Mouse (Mus musculus): ENCODE measurements around the gene Tnnc2. TPM values are rescaled to one million over a fixed set of nuclear protein-coding genes. Genes with fewer than 3 reads are reported as not detected.

Gene Tnnc2
- polyA plus RNA-seq (2011; ENCODE audit: insufficient read depth, insufficient read length, low replicate concordance, missing spikeins): 9.6 and 12.2 TPM in 2 replicates

- no peak for TF ChIP-seq CTCF (IDR thresholded peaks at IDR 0.05; ENCODE audit: control insufficient read depth, insufficient read depth, low read length)
- no peak for TF ChIP-seq POLR2A (IDR thresholded peaks at IDR 0.05; ENCODE audit: borderline replicate concordance, control insufficient read depth, low read depth, low read length)
- H3K4me1 ChIP-seq (ENCODE audit: control insufficient read depth, insufficient read depth, low read length): no peaks in the 10 kb centered on the region
These were observed at the start of gene Tnnc2 for GRCm38 (mm10) chr2:164779481-164780086. Gene Tnnc2 (minus strand): TSS chr2:164779967.

DNA sequence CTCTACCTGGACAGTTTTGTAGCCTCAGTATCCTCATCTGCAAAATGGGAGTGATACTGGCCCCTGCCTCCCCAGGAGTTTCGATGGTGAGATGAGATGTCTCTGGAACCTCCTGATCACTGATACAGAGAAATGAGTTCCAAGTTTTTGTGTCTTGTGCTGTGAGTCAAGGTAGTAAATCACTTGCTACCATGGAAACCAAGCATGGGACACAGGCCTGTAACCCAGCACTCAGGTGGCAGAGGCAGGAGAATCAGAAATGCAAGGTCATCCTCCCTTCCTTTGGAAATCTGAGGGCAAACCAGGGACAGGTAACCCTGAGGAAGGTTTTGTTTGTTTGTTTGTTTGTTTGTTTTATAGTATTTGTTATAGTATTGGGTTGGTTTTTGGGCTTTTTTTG, 49.3 kb upstream of the Tnnc2 start:
- TF ChIP-seq CTCF (IDR thresholded peaks at IDR 0.05; ENCODE audit: control insufficient read depth, insufficient read depth, low read length) (no peak), POLR2A (IDR thresholded peaks at IDR 0.05; ENCODE audit: borderline replicate concordance, control insufficient read depth, low read depth, low read length) (no peak)
- WGBS: 88% methylated on average over 1 of the region's 1 CpGs

More at GRCm38 (mm10) chr2:164779481-164780086, at the start of gene Tnnc2:
- no peak within 1 kb of the TSS for H3K4me3 ChIP-seq (replicated peaks; ENCODE audit: control insufficient read depth, low read depth, low read length)
- WGBS: 82% methylated on average over 8 of the region's 8 CpGs
- H3K27ac ChIP-seq (ENCODE audit: control insufficient read depth, insufficient read depth, low read depth, low read length, poor library complexity): no peak within 1 kb of the TSS

GRCm38 (mm10) chr2:164828437-164828836, 48.7 kb upstream of the Tnnc2 start, which contains the start of gene Spata25:
Gene Spata25 (minus strand): TSS chr2:164828537.
- TF ChIP-seq POLR2A (IDR thresholded peaks at IDR 0.05; ENCODE audit: borderline replicate concordance, control insufficient read depth, low read depth, low read length) (no peak), CTCF (IDR thresholded peaks at IDR 0.05; ENCODE audit: control insufficient read depth, insufficient read depth, low read length) (no peak)
- WGBS: 82% methylated on average over 6 of the region's 6 CpGs
- no peaks in the 10 kb centered on the region for H3K4me1 ChIP-seq (ENCODE audit: control insufficient read depth, insufficient read depth, low read length)
- H3K27ac ChIP-seq (ENCODE audit: control insufficient read depth, insufficient read depth, low read depth, low read length, poor library complexity): peak within 1 kb of the TSS; percentile 37; the same call in 1 of the 2 replicates
- no peak within 1 kb of the TSS for H3K4me3 ChIP-seq (replicated peaks; ENCODE audit: control insufficient read depth, low read depth, low read length)

More for the DNA sequence above, 49.3 kb upstream of the Tnnc2 start:
- Histone ChIP-seq H3K27ac (ENCODE audit: control insufficient read depth, insufficient read depth, low read depth, low read length, poor library complexity) (no peak overlapping the region), H3K4me3 (replicated peaks; ENCODE audit: control insufficient read depth, low read depth, low read length) (no peak overlapping the region), H3K4me1 (ENCODE audit: control insufficient read depth, insufficient read depth, low read length) (no peaks in the 10 kb centered on the region)

DNA sequence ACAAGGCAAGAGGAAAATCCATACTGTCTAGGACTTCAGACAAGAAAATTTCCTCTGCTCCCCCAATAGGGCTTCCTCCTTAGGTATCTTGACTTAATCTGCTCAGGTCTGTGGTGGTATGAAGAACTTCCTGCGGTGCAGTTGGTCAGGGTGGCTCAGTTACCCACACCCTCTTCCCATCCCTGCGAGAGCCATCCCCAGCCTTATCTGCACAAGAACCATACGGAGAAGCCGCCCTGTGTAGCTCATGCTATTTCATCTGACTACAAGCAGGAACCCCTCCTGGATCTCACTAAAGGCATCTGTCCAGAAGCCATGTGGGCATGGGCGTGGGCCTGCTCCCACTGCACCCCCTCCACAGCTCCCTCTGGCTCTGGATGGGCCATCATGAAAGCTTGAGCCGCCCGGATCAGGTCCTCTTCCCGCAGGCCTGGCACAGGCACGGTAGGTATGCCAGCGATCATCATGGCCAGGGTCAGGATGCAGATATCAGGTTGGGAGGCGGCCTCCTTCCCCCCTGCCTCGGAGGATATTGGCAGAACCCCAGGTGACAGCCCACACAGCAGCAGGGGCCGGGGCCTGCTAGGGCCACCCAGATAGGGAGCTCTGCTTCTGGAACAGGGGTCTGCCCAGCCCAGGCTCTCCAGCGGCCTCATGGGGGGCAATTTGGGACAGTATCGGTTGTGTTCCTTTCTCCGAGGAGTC, 47.5 kb upstream of the Tnnc2 start:
- H3K4me1 ChIP-seq (ENCODE audit: control insufficient read depth, insufficient read depth, low read length): no peaks in the 10 kb centered on the region
- no peak overlapping the region for H3K4me3 ChIP-seq (replicated peaks; ENCODE audit: control insufficient read depth, low read depth, low read length)
- peak overlapping the region; percentile 37; the same call in 1 of the 2 replicates for H3K27ac ChIP-seq (ENCODE audit: control insufficient read depth, insufficient read depth, low read depth, low read length, poor library complexity)
- 81% methylated on average over 16 of the region's 16 CpGs for WGBS
- TF ChIP-seq CTCF (IDR thresholded peaks at IDR 0.05; ENCODE audit: control insufficient read depth, insufficient read depth, low read length) (no peak), POLR2A (IDR thresholded peaks at IDR 0.05; ENCODE audit: borderline replicate concordance, control insufficient read depth, low read depth, low read length) (no peak)

DNA sequence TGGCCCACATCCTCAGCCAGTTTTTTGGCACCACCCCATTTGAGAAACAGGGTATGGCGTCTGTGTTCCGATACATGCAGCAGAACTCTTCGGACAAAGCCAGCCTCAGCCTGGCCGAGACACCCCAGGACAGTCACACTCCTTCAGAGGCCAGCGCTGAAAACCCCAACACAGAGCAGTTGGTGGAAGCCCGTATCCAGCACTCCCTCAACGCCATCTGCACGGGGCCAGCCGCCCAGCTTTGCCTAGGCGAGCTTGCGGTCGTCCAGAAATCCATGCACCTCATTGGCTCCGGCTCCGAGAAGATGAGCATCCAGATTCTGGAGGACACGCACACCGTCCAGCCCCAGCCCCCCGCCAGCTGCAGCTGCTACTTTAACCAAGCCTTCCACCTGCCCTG, 45.8 kb upstream of the Tnnc2 start:
- Histone ChIP-seq H3K4me3 (replicated peaks; ENCODE audit: control insufficient read depth, low read depth, low read length) (no peak overlapping the region), H3K27ac (ENCODE audit: control insufficient read depth, insufficient read depth, low read depth, low read length, poor library complexity) (no peak overlapping the region), H3K4me1 (ENCODE audit: control insufficient read depth, insufficient read depth, low read length) (no peaks in the 10 kb centered on the region)
- WGBS: 96% methylated on average over 17 of the region's 17 CpGs
- TF ChIP-seq CTCF (IDR thresholded peaks at IDR 0.05; ENCODE audit: control insufficient read depth, insufficient read depth, low read length) (no peak), POLR2A (IDR thresholded peaks at IDR 0.05; ENCODE audit: borderline replicate concordance, control insufficient read depth, low read depth, low read length) (no peak)

- H3K27ac ChIP-seq (ENCODE audit: control insufficient read depth, insufficient read depth, low read depth, low read length, poor library complexity): no peak overlapping the region
- no peak for TF ChIP-seq CTCF (IDR thresholded peaks at IDR 0.05; ENCODE audit: control insufficient read depth, insufficient read depth, low read length)
- TF ChIP-seq POLR2A (IDR thresholded peaks at IDR 0.05; ENCODE audit: borderline replicate concordance, control insufficient read depth, low read depth, low read length): no peak
- 87% methylated on average over 4 of the region's 4 CpGs for WGBS
- H3K4me1 ChIP-seq (ENCODE audit: control insufficient read depth, insufficient read depth, low read length): no peaks in the 10 kb centered on the region
- H3K4me3 ChIP-seq (replicated peaks; ENCODE audit: control insufficient read depth, low read depth, low read length): no peak overlapping the region
These were observed 44.2 kb upstream of the Tnnc2 start for GRCm38 (mm10) chr2:164823969-164824368.

- no peak for TF ChIP-seq CTCF (IDR thresholded peaks at IDR 0.05; ENCODE audit: control insufficient read depth, insufficient read depth, low read length)
- no peak for TF ChIP-seq POLR2A (IDR thresholded peaks at IDR 0.05; ENCODE audit: borderline replicate concordance, control insufficient read depth, low read depth, low read length)
- Histone ChIP-seq H3K4me1 (ENCODE audit: control insufficient read depth, insufficient read depth, low read length) (no peaks in the 10 kb centered on the region), H3K27ac (ENCODE audit: control insufficient read depth, insufficient read depth, low read depth, low read length, poor library complexity) (peak overlapping the region; percentile 67), H3K4me3 (replicated peaks; ENCODE audit: control insufficient read depth, low read depth, low read length) (peak overlapping the region; percentile 97)
- under 1% methylated on average over 10 of the region's 10 CpGs for WGBS
These were observed 43.4 kb upstream of the Tnnc2 start for GRCm38 (mm10) chr2:164823181-164823585.

DNA sequence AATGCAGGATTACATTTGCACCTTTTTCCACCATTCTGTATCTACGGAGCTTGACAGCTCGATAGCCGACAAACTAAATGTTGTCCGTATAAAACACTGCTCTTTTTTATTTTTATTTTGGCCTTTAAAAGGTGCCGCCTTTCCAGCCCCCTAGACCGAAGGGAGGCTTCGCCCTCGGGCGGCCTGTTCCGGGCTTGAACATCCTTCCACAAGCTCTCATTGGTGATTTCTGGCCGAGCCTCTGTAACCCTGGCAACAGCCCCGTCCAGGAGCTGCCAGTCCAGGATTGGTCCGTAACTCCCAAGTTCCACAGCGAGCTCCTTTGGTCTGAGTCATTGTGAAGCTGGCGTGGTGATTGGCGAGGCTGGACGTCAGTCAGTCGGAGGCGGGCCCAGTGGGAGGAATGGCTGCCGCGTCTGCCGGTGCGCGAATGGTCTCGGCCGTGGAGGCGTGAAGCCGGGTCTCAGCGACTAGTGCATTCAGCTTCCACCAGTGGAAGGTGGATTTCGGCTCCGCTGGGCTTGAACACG, 42.9 kb upstream of the Tnnc2 start, which contains the start of gene Zswim1:
TSS of gene Zswim1 (plus strand) at position 51 of the 530 bp plus-strand sequence.
- 1% methylated on average over 32 of the region's 32 CpGs for WGBS
- Histone ChIP-seq H3K4me1 (ENCODE audit: control insufficient read depth, insufficient read depth, low read length) (no peaks in the 10 kb centered on the region), H3K4me3 (replicated peaks; ENCODE audit: control insufficient read depth, low read depth, low read length) (peak within 1 kb of the TSS; percentile 97), H3K27ac (ENCODE audit: control insufficient read depth, insufficient read depth, low read depth, low read length, poor library complexity) (peak within 1 kb of the TSS; percentile 67)
- TF ChIP-seq CTCF (IDR thresholded peaks at IDR 0.05; ENCODE audit: control insufficient read depth, insufficient read depth, low read length) (no peak), POLR2A (IDR thresholded peaks at IDR 0.05; ENCODE audit: borderline replicate concordance, control insufficient read depth, low read depth, low read length) (peak; percentile 78; the same call in 1 of the 2 replicates)
